Mouse (Mus musculus) CD4-positive, CD25-positive, alpha-beta regulatory T cell, adult 2 months (primary cell): ENCODE measurements around the gene 4931423N10Rik.
A peak's percentile ranks its signal among the peaks of the same experiment; 100 is the strongest.
"Not testable (repeated sequence)": the region's sequence is repeated elsewhere in the genome, so short reads cannot be mapped to it uniquely, and the experiment has no call there.

Experiments used
- DNase-seq: peaks from one replicate; pipeline ENCODE4 v3.0.0-alpha.2; 2012; ENCODE audit warnings: low read depth, low spot score

The 4931423N10Rik gene

DNA sequence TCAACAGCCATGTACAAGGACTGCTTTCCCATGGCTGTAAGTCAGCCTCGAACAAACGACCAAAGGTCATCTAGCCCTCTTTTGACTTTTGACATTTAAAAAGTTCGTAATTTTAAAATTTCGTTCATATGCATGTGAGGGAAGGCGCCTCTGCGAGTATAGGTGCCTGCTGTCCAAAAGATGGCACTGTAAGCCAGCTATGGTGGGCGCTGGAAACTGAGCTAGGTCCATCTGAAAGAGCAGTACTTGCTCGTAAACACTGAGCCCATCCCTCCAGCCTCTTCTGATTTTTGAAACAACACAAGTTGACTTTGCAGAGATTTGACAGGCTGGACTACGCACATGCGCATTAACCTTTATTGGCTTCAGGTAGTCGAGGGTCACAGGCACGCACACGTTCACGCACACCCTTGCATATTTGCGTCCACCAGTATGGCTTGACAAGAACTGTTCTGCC, at the start of gene 4931423N10Rik:
4931423N10Rik (plus strand) TSS at position 407 of the 457 bp plus-strand sequence.
- no peak for DNase-seq

- peak; percentile 22 for DNase-seq
Observed at GRCm38 (mm10) chr2:23172305-23172704, 35.0 kb upstream of the 4931423N10Rik start.

GRCm38 (mm10) chr2:23194366-23194765, 12.9 kb upstream of the 4931423N10Rik start:
- DNase-seq, result no peak

DNA sequence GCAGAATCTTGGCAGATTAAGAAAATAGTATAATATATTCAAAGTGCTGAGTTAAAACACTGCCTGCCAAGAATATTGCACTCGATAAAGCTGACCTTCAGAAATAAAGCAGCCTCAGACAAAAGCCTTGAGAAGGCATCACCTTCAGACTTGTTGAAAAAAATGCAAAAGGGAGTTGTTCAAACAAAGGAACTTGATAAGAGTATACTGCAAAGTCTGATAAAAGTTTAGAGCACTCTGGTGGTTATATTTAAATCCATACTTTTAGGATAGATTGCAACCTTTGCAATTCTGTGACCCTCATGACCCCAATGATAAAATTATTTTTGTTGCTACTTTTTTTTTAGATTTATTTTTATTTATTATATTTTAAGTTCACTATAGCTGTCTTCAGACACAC, 6.2 kb upstream of the 4931423N10Rik start:
- DNase-seq, result no peak

- no peak for DNase-seq
Observed at GRCm38 (mm10) chr2:23202900-23203670, 4.2 kb upstream of the 4931423N10Rik start.

- DNase-seq, result no peak
Observed at GRCm38 (mm10) chr2:23213661-23214060, 6.4 kb downstream of the 4931423N10Rik start.

DNA sequence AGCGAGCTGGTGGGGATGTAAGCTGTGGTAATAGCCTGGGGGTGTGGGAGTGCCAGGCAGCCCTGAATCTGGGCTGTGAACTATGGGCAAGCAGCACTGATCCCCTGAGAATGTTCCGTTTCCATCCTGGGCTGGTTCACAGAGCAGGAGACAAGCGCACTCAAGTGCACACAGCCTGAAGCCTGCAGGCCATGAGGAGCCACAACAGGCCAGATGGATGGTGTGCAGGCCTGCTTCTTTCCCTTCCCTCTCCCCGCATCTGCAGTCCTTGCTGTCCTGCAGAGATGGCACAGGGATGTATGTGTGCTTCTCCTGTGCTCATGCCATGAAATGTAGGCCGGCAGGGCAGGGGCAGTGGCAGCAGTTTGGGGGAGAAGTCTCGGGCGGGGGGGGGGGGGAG, 17.9 kb downstream of the 4931423N10Rik start:
- DNase-seq, result no peak

- DNase-seq, result no peak
Observed at GRCm38 (mm10) chr2:23228463-23228862, 21.2 kb downstream of the 4931423N10Rik start.

GRCm38 (mm10) chr2:23234065-23234773, 26.9 kb downstream of the 4931423N10Rik start:
- no peak for DNase-seq

GRCm38 (mm10) chr2:23290991-23291390, 83.7 kb downstream of the 4931423N10Rik start:
- DNase-seq, result not testable (repeated sequence)

- no peak for DNase-seq
Observed at GRCm38 (mm10) chr2:23314869-23315268, 107.6 kb downstream of the 4931423N10Rik start.
